Mouse (Mus musculus) adrenal gland, postnatal 25 days (tissue): ENCODE data around the gene Xylt1. TPM values are rescaled to one million over a fixed set of nuclear protein-coding genes. Genes with fewer than 3 reads are reported as not detected.

Experiments
- DNase-seq: peaks from one replicate; pipeline ENCODE4 v3.0.0; 2021; ENCODE audit warnings: mixed read lengths
- total RNA-seq: library from RNA; stranded (reverse); gene quantifications from 2 replicates; pipeline ENCODE4 v1.2.3, GENCODE M21; 2021

Xylt1 gene
- total RNA-seq, 1 experiment from 2014 or later, result 5.5 TPM

- DNase-seq, result no peak
These were observed 140.6 kb downstream of the Xylt1 start for GRCm38 (mm10) chr7:117521369-117521768.

GRCm38 (mm10) chr7:117522092-117522635 lies 141.4 kb downstream of the Xylt1 start:
- DNase-seq, result no peak

- no peak for DNase-seq
These were observed 143.8 kb downstream of the Xylt1 start for GRCm38 (mm10) chr7:117524430-117525214.

- no peak for DNase-seq
These were observed 144.9 kb downstream of the Xylt1 start for GRCm38 (mm10) chr7:117525678-117526077.

- DNase-seq, result no peak
These were observed 145.8 kb downstream of the Xylt1 start for GRCm38 (mm10) chr7:117526570-117526969.

- no peak for DNase-seq
These were observed 149.2 kb downstream of the Xylt1 start for GRCm38 (mm10) chr7:117529787-117530655.

- DNase-seq, result no peak
These were observed 151.9 kb downstream of the Xylt1 start for GRCm38 (mm10) chr7:117532651-117533050.

GRCm38 (mm10) chr7:117533164-117533563 lies 152.4 kb downstream of the Xylt1 start:
- DNase-seq, result no peak

DNA sequence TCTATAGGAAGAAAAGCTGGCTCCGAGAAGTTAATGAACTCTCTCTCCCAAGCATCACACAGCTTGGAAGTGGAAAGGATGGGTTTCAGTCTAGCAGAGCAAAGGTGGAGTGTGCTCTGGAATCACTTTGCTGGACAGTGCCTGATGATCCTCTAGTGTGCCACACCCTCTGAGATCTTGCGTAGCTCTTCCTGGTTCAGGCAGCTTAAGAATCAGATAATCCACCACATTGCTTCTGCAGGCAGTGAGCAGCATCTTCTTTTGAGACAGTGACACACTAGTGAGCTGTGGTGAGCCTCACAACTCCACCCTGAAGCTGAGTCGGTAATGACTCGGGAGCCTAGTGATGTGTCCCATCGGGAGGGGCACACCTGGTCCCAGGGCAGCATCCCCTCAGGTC lies 159.2 kb downstream of the Xylt1 start:
- DNase-seq, result no peak

- DNase-seq, result no peak
These were observed 159.6 kb downstream of the Xylt1 start for GRCm38 (mm10) chr7:117540413-117540812.

DNA sequence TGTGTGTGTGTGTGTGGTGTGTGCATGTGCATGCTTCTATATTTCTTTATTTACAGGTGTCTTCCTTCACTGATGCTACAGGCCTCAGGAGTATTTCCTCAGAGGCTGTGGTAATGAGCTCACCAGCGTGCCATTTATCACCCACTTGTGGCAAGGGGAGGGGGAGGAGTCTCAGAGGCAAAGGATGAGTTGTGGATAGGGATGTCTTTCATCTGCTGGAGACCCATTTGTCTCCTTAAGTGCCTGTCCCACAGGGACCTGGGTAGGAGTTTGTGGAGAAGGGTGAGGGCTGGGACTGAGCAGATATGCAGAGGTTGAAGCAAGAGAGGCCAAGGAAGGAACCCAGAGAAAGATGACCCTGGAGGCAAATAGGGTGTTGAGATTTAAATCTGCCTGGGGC lies 160.3 kb downstream of the Xylt1 start:
- no peak for DNase-seq

GRCm38 (mm10) chr7:117541681-117542080 lies 160.9 kb downstream of the Xylt1 start:
- no peak for DNase-seq

DNA sequence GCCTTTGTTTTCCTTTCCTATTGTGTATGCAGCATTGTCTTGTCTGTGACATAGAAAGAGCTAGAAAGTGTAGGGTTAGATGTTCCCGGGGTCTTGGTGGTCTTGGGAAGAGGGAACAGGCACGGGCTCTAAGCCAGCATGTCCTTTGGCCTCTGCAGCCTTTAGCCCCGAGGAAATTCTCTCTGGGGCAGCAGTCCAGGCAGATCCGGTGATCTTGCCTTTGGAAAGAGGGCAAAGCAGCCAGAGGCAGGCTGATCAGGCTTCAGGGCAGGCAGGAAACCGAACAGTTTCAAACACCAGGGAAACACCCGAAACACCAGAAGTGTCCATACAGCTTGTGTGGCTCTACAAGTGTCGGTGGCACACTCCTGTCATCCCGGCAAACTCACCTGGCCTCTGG lies 162.3 kb downstream of the Xylt1 start:
- no peak for DNase-seq

DNA sequence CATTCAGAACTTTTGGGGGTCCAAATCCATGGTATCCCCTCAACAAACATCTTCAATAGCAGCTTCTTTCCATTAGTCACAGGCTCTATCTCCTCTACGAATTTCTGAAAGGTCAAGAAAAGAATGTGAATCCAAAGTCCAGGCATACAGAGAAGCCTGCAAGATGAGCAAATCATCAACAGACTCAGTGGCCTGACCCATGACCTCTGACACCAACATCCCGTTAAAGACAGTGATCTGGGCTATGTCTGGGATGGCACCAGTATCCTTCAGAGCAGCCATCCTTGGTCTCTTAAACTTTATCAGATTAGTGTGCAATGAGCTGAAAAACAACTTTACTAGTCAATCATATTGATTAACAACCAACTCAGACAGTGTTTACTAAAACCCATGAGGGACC lies 163.3 kb downstream of the Xylt1 start:
- DNase-seq, result no peak

- no peak for DNase-seq
These were observed 167.5 kb downstream of the Xylt1 start for GRCm38 (mm10) chr7:117548301-117548700.

GRCm38 (mm10) chr7:117550916-117551549 lies 170.3 kb downstream of the Xylt1 start:
- DNase-seq, result no peak

DNA sequence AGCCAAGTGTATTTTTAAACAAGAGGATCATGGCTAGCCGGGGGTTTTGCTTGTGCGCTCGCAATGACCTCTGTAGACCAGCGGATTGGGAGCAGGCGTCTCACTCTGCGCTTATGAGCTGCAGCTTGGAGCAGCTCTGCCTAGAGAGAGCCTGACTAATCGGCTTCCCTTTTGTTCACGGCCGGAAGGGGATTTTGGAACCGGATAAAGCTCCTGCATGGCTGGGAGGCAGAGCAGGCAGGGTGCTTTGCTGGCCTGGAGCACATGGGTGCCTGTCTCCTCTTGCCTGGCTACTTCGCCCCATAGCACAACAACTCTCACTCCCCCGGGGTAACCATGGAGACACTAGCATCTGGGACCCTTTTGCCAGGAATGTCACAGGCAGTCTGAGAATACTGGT lies 172.4 kb downstream of the Xylt1 start:
- DNase-seq, result no peak

DNA sequence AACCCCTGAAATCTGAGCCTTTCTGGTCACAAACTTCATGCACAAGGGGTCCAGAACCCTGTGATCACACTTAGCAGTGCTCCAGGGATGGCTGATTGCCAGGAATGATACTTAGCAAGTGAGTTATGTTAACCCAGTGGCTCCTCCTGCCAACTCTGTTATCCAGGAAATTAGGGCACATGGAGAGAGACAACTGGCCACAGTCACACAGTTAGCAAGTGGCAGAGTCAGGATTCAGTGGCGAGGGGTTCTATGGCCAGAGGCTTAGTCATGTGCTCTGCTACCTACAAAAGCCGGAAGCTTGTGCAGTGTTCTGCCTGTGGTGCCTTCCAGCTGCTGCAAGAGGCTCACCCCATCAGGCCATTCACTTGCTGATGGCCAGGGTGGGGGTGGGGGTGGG lies 175.0 kb downstream of the Xylt1 start:
- no peak for DNase-seq

GRCm38 (mm10) chr7:117558166-117558565 lies 177.4 kb downstream of the Xylt1 start:
- no peak for DNase-seq

DNA sequence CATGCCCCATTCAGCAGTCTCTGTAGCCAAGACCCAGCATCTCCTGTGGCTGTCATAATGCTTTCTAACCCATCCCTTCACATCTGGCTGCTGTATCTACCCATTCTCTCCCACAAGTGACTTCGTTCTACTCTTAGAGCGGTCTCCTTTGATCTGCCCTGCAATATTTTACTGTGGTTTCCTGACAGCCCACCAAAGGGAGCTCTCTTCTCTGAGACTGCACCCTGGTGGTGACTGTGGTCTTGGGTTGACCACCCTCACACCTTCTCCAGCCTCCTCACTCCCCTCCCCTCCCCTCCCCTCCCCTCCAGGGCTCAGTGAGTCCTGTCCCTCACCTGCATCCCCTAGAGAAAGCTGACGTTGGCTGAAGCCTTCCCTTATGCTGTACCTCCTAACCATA lies 178.3 kb downstream of the Xylt1 start:
- DNase-seq, result no peak

DNA sequence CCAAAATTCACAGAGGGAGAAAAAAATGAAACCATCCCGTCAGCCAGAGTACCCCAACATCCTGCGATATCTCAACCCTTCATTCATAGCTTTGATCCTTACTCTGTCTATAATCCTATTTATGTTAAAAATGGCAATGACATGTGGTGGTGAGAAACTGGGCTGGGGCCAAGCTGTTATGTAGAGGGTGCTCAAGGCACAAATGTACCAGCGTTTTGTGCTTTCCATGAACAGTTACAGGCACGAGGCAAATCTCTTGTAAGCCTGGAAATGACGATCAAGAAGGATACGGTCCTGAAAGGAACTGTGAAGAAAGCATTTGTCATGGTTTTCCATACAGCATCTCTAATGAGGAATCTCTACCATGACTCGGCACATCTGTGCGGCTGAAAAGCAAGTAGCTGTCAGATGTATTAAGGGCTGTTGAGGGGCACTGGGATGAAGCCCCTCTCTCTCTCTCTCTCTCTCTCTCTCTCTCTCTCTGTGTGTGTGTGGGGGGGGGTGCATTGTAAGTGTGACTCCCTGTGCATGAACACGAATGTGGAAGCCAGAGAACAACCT lies 183.2 kb downstream of the Xylt1 start:
- no peak for DNase-seq

DNA sequence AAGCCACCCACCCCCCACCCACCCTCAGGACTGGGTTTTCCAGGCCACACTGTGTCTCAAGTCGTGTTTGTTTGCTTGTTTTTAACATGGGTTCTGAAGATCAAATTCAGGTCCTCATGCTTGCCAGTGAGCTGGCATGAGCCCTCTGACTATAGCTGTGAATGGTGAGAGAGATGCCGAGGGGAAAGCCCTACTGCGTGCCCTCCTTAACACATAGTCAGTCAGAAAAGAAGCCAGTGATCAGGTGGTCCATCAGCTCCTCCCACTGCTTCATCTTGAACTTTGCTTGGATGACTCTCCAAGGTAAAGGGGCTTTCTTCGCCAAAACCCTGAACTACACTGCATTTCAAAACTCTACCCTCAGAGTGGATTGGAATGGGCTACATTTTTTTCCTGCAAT lies 183.8 kb downstream of the Xylt1 start:
- no peak for DNase-seq
